Mouse (Mus musculus) lung, postnatal 10 days (tissue): ENCODE measurements around the gene Slc26a9.
"Not testable (repeated sequence)": the region's sequence is repeated elsewhere in the genome, so short reads cannot be mapped to it uniquely, and the experiment has no call there.

ENCODE experiments used
- DNase-seq: peaks from one replicate; pipeline ENCODE4 v3.0.0; 2021

Gene Slc26a9

GRCm38 (mm10) chr1:131770656-131771055, 26.8 kb downstream of the Slc26a9 start:
- DNase-seq = peak; percentile 60

GRCm38 (mm10) chr1:131771440-131771839, 27.6 kb downstream of the Slc26a9 start:
- no peak for DNase-seq

- peak; percentile 32 for DNase-seq
These were observed 50.8 kb downstream of the Slc26a9 start for GRCm38 (mm10) chr1:131794591-131794990.

GRCm38 (mm10) chr1:131795171-131795570, 51.3 kb downstream of the Slc26a9 start:
- no peak for DNase-seq

GRCm38 (mm10) chr1:131797202-131797909, 53.5 kb downstream of the Slc26a9 start, which contains the start of gene Pm20d1:
TSS of gene Pm20d1 (plus strand) at chr1:131797381.
- DNase-seq = peak; percentile 68

- no peak for DNase-seq
These were observed 56.2 kb downstream of the Slc26a9 start for GRCm38 (mm10) chr1:131800001-131800400.

- no peak for DNase-seq
These were observed 57.2 kb downstream of the Slc26a9 start for GRCm38 (mm10) chr1:131801071-131801470.

GRCm38 (mm10) chr1:131802652-131803051, 58.8 kb downstream of the Slc26a9 start:
- DNase-seq = no peak

- no peak for DNase-seq
These were observed 60.3 kb downstream of the Slc26a9 start for GRCm38 (mm10) chr1:131804166-131804565.

- DNase-seq = no peak
These were observed 65.2 kb downstream of the Slc26a9 start for GRCm38 (mm10) chr1:131808986-131809385.

GRCm38 (mm10) chr1:131809651-131810050, 65.8 kb downstream of the Slc26a9 start:
- no peak for DNase-seq

GRCm38 (mm10) chr1:131811393-131811792, 67.6 kb downstream of the Slc26a9 start:
- no peak for DNase-seq

GRCm38 (mm10) chr1:131812006-131812405, 68.2 kb downstream of the Slc26a9 start:
- peak; percentile 15 for DNase-seq

GRCm38 (mm10) chr1:131812631-131813295, 68.9 kb downstream of the Slc26a9 start:
- no peak for DNase-seq

GRCm38 (mm10) chr1:131813731-131814130, 69.9 kb downstream of the Slc26a9 start:
- no peak for DNase-seq

GRCm38 (mm10) chr1:131814191-131814590, 70.4 kb downstream of the Slc26a9 start:
- DNase-seq = no peak

- no peak for DNase-seq
These were observed 73.1 kb downstream of the Slc26a9 start for GRCm38 (mm10) chr1:131816886-131817285.

GRCm38 (mm10) chr1:131820353-131820752, 76.5 kb downstream of the Slc26a9 start:
- DNase-seq = not testable (repeated sequence)

- no peak for DNase-seq
These were observed 77.1 kb downstream of the Slc26a9 start for GRCm38 (mm10) chr1:131820887-131821328.
